Mouse (Mus musculus) cerebellum, postnatal 14 days (tissue): ENCODE measurements at regions not wholly inside any gene's neighbourhood (a gene's known extent, or its start where the extent isn't known, plus 50 kb on each side); places are given as distances from the start of the nearest gene placed in this dataset.
A peak's percentile ranks its signal among the peaks of the same experiment; 100 is the strongest.
"Not testable (repeated sequence)": the region's sequence is repeated elsewhere in the genome, so short reads cannot be mapped to it uniquely, and the experiment has no call there.

Experiments used
- DNase-seq, 2 experiments: peaks; one replicate each; pipeline ENCODE4 v3.0.0; 2021; ENCODE audit warnings: mixed read lengths in 2 of 2

DNA sequence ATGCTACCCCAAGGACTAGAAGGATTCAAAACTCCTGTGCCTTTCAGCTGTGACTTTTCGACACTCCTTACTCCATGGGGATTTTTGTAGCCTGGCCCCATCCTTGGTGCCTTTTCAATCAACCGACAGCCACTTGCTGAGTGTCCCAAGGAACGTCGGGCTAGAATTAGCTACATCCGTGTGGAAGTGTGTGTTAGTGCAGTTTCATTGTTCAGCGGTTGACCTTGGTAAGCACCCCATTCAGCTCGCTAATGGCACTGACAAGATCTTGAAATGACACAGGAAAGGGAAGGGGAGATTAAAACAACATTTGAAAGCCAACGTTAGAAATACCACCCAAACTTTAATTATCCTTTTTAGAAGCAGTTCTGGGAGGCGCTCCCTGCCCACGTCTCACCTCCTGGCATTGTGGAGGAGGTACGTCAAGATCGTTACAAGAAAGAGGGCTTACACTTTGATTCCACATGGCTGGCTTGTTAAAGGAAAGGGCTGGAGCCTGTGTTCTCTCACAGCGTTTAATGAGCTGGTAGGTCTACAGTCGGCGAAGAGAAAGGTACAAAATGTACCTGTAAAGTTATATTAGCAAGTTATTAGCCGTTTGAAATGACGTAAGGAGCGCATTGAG, 536.4 kb downstream of the Fam19a2 start:
- DNase-seq = no peak

DNA sequence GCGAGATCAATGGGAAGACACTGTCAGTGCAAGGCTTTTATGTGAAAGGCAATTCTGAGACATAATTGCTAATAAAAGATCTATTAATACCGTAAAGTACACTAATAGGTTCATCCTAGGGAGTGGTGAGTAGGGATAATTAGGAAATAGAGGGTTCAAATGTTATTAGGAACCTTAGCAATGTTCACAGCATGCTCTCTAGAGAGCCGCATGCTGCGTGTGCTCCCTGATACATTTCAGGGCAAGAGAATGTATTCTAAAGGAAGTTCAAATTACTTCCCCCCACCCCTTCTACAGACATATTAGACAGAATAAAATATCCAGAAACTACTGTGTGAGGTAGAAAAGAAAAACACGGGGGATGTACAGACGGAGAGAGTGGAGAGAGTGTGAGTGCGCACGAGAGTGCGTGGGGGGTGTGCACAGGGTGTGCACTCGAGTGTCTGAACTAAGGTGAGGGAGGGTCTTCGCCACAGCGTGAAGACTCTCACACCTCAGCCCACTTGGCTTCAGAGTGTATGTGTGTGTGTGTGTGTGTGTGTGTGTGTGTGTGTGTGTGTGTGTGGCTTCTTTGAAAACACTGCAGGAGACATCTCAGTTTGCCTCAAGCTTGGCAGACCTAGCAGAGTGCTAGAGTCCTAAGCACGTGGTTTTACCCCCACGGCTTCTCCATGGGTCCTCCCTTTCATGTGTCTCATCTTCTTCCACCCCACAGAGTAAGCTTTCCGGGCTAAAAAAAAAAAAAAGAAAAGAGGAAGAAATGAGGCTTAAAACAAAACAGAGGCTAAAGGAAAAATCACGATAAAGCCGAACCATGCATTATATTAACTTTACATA, 537.1 kb downstream of the Fam19a2 start:
- DNase-seq = peak in 1 of 2 experiments; percentile 1

- DNase-seq = no peak
Measured at GRCm38 (mm10) chr10:123810882-123811281, 547.1 kb downstream of the Fam19a2 start.

DNA sequence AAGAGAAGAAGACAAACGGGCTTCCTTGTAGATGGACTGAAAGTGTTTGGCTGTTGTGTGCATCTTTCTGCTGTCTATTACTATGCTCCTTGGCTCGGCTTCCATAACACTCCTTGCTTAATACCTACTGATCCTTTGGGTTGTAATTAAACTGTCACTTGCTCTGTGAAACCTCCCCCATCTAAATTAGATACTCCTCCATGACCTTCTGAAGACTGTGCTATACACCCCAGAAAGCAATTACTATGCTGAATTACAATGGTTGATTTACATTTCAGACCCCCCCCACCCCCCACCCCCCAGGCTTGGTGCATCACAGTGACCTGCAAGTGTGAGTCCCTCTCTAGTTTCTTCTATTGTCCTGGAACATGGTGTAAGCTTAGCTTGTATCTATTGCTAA, 549.3 kb downstream of the Fam19a2 start:
- no peak for DNase-seq

- peak; percentile 3 to 19 for DNase-seq
Measured at GRCm38 (mm10) chr10:123840061-123840751, 576.4 kb downstream of the Fam19a2 start.

GRCm38 (mm10) chr10:123842141-123842540, 578.3 kb downstream of the Fam19a2 start:
- DNase-seq = no peak

DNA sequence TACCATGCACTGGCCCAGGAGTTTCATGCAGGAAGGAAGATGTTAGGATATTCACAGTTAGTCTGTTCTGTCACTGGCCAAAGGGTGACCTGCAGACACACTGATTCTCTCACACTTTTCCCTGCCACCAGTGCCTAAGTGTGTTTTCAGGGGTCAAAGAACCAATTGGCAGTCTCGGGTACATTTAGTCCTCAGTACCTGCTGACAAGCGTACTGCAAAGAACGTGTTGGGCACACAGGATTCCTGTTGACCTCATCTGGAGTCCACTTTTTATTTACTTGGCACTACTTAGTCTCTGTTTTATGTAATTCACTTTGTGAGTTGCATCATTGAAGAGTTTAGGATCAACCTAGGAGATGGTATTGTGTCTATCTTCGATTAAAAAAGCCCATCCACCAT, 579.8 kb downstream of the Fam19a2 start:
- no peak for DNase-seq

DNA sequence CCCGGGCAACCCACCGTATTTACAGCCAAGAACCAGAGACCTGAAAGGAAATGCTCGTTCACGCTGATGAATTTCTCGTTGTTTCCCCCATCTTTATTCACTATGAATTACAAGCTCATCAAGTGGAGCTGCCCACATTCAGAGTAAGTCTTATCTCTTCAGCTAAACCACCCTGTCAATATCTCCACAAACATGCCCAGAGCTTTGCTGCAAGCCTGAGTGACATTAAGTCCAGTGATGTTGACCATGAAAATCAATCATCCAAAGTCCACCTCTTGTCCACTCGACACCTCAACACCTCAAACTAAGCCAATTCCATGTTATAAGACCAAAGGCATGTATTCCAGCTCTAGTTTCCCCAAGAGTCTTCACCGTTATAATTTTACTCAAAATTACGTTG, 582.8 kb downstream of the Fam19a2 start:
- no peak for DNase-seq

DNA sequence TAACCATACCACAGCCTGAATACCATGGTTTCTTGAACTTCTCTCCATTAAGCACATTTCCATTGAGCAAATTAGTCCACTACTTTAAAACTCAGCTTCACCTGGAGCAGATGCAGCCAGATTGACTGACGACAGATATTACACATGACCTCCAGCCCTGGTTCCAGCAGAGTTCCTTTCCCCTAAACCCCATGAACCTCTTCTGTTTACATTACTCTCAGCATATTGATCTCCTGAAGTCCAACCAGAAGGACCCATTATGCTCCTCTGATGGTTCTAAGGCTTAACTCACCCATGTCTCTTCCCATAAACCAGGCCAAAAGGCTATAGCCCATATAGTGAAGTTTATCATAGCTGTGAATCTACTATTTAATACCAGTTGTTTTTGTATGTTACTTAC, 584.8 kb downstream of the Fam19a2 start:
- no peak for DNase-seq

DNA sequence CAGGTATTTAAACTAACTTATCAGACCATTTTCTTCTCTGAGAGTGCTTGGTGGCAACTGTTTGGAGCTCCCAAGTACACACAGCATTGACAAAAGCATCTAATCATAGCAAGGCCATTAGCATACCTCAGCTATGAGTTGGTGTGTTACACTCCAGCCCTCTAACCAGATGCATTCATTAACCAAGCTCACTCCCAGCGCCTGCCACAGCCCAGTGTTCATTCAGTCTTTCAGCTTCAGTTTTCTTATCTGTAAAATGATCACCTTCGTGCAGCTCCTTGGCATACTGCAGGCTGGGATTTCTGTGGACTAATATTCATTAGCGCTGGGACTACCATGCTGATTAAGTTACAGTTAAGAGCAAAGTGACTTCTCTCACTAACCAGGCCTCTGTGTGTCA, 611.7 kb downstream of the Fam19a2 start:
- no peak for DNase-seq

GRCm38 (mm10) chr10:123875882-123876281, 612.1 kb downstream of the Fam19a2 start:
- DNase-seq = no peak

DNA sequence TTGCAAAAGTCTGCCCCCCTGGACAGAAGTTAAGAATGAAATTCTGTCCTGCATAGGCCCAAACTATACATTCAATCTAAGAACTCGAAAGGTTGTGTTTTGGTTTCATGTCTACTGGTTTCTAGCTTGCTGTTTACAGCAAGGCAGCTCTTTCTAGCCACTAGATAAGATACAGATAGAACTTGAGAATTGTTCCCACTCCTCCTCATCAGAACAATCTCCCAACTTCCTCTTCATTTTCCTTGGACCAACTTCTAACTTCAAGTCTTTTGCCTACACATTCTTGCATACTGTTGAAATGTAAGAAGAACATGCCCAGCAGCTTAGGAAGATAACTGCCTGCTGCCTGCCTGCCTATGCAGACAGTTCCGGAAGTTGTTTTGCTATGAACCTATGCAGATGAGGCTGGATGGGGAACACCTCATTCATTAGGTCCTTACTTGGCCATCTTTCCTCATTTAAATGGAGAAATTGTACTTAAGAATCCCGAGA, 624.9 kb downstream of the Fam19a2 start:
- no peak for DNase-seq

DNA sequence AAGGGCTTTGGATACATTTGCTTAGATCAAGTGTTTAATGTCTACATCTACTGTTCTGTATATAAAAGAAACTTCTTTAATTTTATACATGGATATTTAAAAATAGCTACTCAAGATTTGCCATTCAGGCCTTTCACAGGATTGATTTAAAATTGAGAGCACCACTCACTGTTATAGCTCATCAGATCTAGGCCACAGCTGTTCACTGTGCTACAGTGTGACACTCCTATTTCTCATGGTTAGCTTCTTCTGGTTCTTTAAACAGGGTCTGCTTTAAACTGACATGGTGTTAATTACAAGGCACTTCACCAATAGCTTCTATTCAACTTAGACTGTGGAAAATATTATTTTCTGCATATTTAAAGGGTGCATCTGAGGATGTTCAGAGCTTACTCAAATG, 655.3 kb downstream of the Fam19a2 start:
- DNase-seq = no peak

DNA sequence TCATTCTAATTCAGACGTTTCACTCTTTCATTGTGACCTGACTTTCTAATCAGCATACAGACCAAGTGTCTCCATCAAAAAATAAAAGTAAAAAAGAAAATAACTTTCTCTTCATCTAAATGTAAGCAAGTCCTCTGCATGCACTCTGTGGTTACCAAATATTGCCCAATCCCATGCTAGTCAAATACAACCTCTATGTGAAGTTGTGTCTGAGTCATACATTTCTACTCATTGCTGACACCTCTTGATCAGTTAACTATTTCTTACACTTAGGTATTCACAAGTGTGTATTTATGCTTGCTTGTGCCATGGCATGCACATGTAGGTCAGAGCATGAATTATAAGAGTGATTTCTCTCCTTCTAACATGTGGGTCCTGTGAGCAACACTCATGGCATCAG, 666.2 kb downstream of the Fam19a2 start:
- DNase-seq = no peak

DNA sequence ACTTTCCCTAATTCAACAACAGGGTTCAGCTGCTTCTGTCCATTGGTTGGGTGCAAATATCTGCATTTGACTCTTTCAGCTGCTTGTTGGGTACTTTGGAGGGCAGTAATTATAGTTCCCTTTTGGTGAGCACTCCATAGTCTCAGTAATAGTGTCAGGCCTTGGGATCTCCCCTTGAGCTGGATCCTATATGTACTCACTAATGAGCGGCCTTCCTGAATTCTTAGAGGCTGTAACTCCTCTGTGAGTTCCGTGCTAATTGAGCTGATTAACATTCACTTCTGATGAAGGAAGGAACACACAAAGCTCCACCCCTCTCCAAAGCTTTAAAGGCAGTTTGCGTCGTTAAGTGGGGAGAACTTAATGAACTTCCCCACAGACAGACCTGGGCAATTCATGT, 674.9 kb downstream of the Fam19a2 start:
- not testable (repeated sequence) for DNase-seq
